Mouse (Mus musculus) hindlimb bud, embryonic 11.5 days (tissue): ENCODE data around the gene Plxna4.

ENCODE experiments used
- DNase-seq: peaks from one replicate; pipeline ENCODE4 v3.0.0-alpha.2; 2012; ENCODE audit warnings: low read depth, low spot score; ENCODE audit errors: extremely low spot score

Gene Plxna4

DNA sequence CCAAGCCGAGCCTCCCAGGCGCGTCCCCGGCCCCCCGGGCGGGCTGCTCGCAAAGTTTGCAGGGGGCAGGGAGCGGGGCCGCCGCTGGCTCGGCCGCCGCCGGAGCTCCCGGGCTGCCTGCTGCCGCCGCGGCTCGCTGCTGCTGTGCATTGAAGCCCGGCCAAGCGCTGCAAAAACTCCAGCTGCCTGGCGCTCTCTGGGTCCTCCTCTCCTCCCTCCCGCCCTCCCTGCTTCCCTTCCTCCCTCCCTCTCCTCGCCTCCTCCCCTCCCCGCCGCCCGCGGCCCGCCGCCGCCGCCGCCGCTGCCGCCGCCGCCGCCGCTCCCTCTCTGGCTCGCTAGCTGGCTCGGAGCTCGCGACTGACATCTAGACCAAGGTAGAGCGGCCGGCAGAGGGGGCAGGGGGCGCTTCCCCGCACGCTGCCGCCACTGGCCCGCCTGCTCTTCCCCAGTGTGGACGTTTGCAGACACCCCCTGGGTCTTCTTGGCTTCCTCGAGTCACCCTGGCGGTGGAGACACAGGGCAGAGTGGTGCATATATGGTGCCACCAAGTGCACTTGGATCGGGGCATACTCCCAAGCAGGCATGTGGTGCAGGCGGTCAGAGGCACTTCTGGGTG, at the start of gene Plxna4:
Gene Plxna4, minus strand, starts transcription at position 137 of the 616 bp plus-strand sequence.
- DNase-seq, result no peak

DNA sequence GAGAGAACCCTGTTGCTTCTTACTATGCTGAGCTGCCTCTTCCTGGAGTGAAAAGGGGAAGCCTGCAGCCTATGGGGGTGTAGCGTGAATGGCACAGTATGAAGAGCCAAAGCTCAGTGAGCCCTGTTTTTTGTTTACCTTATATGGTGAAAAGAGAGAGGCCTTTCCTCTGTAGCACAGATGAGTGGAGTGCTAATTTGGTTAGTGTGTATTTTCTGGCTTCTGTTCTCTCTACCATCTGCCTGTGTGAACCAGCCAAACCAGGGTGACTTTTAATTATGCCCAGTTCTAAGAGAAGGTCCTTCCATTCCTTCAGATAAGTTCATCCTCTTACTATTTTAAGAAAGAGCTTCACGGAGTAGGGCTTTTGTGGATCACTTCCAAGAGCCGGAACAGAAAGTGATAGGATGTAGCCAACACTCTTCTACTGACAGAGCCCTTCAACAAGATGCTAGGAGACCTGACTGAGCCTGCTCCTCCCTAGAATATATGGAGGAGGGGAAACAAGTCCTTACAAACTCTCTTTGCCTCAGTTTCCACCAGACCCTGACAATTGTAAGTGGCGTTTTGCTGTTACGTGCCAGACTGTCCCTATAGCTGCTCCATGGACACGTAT, 49.7 kb upstream of the Plxna4 start:
- no peak for DNase-seq

DNA sequence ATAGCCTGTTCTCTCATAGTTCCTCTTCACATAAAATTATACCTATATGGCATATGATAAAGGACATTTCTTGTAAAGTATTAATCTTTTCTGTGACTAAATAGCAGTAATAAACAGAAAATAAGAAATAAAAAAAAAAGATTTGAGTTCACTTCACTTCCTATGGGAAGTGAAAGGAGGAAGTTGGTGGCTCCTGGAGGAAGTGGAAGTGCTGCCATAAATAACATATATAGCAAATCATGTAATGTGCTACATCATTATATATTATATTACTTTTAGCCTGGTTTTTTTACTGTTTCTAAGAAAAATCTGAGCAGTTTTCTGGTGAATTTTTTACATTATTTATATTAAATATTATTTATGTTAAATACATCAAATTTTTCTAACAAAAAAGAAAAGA, 22.7 kb upstream of the Plxna4 start:
- no peak for DNase-seq

DNA sequence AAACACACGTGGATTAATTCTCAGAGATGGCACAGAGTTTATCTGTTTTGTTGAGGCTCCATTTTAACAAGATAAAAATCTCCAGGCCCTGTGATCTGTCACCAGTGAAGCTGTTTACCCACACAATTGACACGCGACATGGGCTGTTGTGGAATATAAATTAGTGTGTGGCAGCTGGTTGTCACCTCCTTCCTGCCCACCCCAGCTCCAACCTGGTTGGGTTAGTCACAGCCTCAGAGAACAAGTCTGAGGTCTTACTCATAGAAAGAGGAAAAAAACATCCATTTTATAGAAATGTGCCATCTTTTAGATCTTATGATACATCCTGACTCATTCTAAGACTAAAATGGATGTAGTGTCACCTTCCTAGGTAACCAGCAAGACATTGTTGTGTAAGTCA, 18.8 kb upstream of the Plxna4 start:
- DNase-seq, result no peak

DNA sequence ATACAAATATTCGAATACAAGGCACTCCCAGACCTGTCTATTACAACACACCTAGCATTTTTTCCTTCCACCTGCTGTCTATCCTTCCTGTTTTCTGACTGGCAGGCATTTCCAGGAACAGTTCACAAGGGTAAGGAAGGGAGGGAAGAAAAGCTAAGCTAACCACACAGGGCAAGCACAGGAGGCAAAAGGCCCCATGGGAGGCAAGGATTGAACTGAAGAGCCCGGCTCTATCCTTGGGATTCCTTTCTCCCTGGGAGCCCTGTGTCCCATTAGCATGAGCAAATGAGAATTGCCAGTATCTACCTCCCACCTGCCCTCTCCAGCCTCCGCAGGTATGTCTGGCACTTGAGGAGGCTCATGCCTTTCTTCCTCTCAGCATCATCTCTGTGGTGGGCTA, 17.6 kb upstream of the Plxna4 start:
- DNase-seq, result no peak

DNA sequence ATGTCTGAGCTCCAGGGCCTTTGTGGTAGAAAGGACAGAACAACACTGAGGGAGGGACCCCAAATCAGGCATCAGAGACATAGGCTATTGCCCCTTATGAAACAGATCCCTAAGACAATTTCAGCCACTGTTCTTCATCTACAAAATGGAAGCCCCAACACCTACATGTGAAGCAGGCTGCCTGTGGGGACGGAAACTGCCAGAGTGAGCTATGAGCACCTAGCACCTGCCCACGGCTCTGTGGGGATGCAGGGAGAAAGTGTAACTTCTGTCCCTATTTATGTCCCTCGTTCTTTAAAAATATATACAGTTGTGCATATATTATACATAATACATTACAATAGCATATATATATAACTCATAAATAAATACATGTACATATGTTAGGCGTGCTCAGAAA, 16.9 kb upstream of the Plxna4 start:
- DNase-seq, result no peak

DNA sequence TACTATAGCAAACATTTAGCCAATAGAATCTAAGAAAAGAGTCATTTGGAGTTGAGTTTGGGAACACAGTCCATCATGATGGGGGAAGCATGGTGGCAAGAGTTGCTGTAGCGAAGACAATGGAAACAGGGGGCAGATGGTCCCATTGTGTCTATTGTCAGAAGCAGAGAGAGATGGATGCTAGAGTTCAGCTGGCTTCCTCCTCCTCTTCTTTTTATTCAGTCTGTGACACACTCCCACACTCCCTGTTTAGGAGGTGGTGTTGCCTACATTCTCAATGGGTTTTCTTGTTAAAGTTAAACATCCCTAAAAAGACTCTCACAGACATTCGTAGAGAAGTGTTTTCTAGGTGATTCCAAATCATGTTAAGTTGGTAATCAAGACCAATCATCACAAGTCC, 14.1 kb upstream of the Plxna4 start:
- no peak for DNase-seq

GRCm38 (mm10) chr6:32601306-32601705, 13.3 kb upstream of the Plxna4 start:
- no peak for DNase-seq

DNA sequence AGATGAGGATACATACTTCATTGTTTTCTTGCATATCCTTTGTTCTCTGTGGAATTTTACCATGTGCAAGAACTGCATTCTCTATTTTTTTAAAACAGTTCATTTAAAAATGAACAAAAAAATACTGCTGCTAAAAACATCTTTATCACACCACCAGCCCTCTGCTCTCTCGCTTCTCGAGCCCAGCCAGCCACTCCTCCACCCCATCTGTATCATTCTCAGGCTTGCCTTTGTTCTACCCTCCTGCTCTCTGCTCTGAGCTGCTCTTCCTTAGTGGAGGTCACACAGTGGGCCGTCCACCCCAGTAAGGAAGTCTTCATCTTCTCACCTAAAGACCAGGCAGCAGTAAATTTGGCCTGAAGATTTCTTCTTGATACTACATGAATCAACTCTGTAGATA, 7.6 kb upstream of the Plxna4 start:
- DNase-seq, result no peak

- peak; percentile 64 for DNase-seq
Measured at GRCm38 (mm10) chr6:32590979-32591758, 3.2 kb upstream of the Plxna4 start.

DNA sequence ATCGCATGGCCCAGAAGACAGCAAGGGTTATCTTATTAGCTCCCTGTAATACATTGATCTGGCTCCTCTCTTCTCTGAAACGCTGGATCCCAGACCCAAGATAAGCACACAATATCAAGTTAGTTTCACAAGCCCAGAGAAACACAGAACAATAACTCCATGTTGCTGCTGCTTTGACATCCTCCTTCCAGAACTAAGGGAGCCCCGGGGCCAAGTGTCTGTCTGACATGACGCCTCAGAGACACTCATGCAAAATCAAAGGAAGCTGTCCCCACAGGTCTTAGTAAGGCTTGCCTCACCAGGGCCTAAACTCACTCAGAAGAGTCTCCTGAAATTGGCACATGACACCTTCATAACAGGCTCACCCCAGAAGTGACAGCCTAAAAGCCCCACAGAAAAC, 1.6 kb upstream of the Plxna4 start:
- no peak for DNase-seq

DNA sequence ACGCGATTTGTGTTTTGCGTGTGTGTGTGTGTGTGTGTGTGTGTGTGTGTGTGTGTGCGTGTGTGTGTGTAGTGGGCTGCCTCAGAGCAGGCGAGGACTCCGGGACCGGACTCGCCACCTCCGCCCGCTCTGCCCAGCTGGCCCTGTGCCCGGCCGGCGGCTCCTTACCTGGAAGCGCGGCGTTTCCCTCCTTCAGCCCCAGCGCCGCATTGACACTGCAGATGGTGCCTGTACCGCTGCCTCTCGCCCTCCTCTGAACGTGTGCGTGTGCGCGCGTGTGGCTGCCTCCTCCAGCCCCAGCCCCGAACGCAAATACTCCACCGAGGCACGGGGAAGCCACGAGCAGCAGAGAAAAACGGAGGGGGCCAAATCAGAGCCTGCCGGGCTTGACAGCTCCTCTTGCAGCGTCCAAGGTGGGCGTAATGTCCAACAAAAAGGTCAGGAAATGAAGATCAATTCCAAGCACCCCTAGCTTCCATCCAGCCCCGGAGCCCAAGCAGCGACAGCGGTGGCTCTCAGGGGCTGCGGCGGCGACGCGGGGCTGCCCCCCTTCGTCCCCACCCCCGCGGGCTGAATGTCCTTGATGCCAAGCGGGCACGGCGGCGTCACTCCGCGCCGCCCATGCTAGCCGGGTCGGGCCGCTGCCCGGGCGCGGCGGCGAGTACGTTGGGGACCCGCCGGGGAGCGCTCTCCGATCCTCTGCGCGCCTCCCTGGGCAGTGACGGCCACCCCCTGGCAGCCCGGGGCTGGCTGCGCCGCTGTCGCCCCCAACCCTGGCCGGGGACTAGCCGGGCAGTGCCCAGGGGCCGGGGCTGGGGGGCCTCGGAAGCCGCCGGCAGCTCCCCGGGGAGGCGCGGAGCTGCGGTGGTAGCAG, 619 bp downstream of the Plxna4 start:
- DNase-seq, result no peak

DNA sequence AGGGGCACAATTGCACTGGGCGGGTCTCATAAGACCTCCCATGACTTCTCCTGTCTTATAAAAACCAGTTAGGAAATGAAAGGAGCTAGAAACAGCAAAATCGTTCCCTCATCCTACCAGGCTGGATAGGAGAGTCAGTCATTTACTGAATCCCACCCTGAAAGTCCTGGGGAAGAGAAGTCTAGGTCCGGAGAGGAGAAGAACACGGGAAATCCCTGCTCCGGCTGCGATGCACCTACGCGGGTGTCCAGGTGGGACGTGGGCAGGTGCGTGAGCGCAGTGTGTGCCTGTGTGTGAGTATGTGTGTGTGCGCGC, 1.2 kb downstream of the Plxna4 start:
- no peak for DNase-seq

GRCm38 (mm10) chr6:32586390-32586789, 1.6 kb downstream of the Plxna4 start:
- DNase-seq, result no peak

DNA sequence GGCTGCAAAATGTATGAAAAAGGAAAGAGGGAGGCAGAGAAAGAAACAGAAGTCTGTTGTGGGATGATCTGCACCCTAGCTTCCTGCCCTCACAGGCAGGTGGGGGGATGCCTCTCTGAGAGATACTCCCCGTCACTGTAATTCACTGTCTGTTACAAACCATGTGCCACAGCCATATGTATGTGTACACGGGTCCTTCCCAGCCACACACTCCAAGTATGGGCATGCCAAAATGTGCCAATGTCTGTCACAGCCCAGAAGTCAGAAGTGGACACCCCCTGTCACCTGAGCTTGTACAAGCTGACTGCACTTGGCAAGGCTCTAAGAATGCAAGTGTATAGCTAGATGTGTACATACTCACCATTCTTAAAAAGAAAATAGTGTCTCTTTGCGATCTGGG, 2.8 kb downstream of the Plxna4 start:
- DNase-seq, result no peak

DNA sequence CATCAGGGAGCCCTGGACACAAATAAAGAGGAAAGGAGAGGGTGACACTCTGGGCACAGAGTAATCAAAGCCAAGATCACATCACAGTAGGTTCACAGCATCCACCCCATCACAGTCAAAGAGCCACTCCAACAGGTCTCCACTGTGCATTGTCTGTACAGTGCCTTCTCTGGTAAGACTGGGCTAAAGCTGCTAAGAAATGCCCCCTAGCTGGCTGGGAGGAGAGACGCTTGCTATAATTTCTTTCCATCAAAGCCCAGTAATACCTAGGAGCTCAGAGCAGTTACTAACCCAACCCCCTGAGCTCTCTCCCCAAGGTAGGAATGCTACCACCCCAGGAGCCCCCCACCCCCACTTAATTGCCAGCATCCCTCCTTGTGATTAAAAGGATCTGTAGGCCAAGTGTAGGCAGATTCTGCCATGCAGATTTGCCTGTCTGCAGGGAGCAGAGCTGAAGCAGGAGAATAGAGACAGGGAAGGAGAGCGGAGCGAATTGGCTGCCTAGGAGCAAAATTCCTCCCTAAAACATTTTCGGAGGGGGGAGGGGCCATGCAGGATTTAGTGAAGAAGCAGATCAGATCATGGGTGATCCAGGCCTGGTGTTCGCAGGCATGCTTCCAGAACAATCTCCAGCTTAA, 3.6 kb downstream of the Plxna4 start:
- DNase-seq, result no peak

DNA sequence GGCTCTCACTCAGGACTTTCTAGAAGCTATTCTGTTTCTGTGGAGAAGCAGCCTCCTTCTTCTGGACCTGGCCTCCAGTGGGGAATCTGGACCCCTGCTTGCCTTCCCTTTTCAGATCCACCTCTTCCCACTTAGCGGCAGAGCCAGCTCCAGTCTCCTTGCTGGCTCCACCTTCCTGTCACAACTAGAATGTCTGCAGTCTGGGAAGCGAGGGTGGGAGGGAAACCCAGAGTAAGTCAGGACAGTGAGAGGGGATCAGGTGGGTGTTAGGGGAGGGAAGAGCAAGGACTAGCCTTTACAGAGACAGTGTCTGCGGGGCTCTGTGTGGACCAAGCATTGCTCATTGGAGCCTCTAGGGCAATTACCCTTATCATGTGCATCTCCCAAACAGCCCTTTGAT, 4.4 kb downstream of the Plxna4 start:
- no peak for DNase-seq

DNA sequence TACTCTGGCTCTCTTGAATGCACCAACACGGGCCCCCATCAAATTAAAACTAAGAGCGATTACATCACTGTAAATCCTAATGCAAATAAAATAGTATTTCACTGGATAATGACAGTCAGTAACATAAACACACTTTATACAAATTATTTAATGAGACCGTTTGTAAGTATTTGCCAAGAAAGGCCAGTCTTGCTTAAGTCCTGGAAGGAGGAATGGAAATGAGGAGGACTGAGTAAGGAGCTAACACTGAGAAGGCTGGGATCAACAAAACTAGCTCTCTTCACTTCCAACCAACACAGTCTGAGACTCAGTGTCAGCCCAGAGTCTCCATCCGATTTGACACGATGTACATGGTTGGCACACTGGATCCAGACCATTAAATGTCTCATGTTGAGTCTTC, 16.5 kb downstream of the Plxna4 start:
- DNase-seq, result no peak

- no peak for DNase-seq
Measured at GRCm38 (mm10) chr6:32570445-32570844, 17.5 kb downstream of the Plxna4 start.

DNA sequence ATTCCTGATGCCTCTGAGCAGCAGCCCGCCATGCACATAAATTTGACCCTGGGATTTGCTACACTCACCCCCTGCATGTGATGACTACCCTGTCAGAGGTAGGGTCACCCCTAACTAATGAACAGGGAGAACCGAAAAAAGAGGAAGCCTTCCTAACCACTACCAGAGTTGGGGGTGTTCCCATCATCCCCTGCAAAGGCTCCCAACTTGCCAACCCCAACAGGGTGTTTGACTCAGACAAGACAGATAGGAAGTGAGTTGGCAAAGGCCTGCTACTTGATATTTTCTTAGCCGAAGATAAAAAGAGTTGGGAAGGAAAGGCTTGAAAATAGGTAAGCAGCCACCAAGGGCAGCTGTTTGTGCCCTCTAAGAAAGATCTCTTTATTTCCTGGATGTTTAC, 18.1 kb downstream of the Plxna4 start:
- DNase-seq, result no peak

DNA sequence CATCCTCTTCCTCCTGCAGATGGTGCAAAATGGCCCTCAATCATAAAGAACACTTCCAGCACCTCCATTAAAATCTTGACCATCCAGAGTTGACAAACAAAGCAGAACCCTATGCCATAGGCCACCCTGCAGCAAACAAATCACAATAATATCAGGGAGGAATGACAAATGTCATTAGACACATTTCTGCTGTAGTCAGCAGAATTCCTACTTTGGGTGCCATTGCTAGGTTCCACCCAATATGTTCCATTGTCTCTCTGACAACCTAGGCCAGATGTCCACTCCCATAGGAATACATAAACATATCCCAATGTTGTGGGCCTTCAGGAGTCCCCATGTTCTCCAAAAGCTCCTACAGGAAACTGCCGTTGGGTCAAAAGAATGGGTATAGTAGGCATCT, 41.1 kb downstream of the Plxna4 start:
- DNase-seq, result no peak
